Mouse (Mus musculus): Measurements from ENCODE around the gene Tnnt2.

The Tnnt2 gene

DNA sequence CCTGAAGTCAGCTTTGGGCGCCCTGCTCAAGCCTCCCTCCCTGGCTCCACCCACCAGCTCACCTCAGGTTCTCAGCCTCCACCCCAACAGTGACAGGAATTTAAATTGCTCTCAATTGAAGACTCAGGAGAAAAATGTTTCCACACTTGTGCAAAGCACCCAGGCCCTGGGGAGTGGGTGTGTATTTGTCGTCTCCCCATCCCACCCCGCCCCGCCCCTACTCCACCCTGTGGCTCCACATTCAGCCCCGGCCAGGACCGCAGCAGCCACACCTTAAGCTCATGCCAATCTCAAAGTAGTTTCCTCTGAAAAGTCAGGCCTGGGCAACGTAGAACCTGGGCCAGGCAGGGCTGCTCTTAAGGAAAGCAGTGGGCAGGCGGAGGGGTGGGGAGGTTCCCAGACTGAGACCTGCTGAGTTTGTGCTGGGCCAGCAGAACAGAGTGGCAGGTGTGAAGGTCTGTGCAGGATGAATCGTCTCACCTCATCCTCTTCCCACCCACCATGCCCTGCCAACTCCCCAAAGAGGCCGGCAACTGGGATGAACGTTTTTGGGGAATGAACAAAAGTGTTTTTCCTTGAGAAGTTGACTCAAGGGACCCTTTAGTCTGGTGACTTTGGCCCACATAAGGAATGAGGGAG lies 21.1 kb downstream of the Tnnt2 start:
- no peak for DNase-seq

- DNase-seq: no peak
Measured at GRCm38 (mm10) chr1:135858533-135858932, 22.4 kb downstream of the Tnnt2 start.

GRCm38 (mm10) chr1:135861091-135861490 lies 24.9 kb downstream of the Tnnt2 start:
- no peak for DNase-seq

DNA sequence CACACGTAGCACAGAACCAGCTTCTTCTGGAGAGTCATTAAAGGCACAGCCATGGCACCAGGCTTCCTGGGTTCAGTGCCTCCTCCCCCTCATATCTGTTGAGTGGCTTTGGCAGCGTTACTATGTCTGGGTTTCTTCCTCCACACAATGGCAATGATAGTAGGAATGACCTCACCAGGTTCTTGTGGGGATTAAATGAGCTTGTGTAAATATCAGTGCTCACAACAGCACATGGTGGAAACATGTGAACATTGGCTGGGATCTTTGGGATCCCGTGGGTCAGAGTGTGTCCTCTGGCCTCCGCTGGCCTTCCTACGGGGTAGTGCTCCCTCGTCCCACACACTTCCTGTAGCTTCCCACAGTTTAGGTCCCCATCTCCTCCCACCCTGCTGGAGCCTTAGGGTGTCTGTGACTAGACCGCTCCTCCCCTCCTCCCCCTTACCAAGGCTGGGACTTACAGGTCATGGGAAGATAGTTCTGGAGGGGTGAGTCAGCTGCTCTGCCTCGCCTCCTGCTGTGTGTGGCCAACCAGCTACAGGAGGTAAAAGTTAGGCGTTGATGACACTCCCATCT lies 25.9 kb downstream of the Tnnt2 start:
- DNase-seq: peak in 1 of 2 experiments; percentile 10

DNA sequence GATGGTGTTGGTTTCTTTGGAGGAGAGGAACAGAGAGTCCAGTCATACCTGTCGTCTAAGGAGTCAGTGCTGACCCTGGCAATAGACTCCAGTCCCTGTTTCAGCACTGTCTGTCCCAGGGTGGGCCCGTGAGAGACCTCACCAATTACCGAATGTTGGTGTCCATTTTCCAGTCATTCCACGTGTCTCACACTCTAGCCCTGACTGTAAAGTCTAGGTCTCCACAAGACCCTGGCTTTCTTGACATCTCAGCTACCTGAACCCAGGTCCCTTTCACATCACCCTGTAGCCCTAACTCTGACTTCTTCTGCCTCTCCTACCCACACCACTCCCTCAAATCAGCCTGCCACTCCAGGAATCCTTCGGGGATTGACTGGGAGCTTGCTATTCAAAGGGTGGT lies 26.4 kb downstream of the Tnnt2 start:
- no peak for DNase-seq

DNA sequence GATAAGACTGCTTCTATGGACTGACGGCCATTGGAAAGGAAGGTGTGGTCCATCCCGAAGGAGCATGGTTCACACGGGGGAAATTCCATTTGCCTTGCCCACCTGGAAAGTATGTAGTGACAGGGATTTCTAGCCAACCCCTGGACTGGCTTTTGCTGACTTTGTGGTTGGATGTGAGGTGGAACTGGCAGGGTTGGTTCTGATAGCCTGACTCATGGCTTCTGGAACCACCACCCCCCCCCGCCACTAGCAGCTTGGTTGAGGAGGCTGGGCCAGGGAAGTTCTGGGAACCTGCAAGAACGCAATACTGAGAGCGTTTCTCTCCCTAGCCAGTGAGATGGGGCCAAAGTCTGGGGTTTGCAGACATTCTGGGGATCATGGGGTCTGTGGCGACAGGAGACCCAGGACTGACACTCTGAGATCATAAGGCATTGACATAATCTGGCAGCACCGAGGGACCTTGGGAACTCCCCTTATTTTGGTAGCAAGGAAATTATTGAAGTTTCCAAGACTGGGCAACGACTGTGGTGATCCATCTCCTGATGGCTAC lies 27.7 kb downstream of the Tnnt2 start:
- no peak for DNase-seq

DNA sequence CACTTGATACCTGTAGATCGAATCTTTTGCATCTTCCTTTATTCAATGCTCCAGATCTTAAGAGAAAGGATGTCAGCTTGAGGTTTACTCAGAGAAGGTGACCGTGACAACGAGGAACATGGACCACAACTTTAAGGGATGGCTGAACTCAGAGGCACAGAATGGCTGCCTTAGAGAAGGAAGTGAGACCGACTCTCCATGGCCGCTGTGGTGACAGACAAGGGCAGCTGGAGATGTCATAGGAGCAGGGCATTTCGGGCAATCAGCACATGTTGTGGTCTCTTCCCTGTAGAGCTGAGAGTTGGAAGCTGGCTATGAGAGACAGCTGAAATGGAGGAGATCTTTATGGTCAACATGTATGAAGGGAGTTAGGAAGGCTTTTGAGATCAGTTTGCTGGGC lies 28.7 kb downstream of the Tnnt2 start:
- DNase-seq: no peak

GRCm38 (mm10) chr1:135865518-135866194 lies 29.5 kb downstream of the Tnnt2 start:
- DNase-seq: peak; percentile 43 to 78

DNA sequence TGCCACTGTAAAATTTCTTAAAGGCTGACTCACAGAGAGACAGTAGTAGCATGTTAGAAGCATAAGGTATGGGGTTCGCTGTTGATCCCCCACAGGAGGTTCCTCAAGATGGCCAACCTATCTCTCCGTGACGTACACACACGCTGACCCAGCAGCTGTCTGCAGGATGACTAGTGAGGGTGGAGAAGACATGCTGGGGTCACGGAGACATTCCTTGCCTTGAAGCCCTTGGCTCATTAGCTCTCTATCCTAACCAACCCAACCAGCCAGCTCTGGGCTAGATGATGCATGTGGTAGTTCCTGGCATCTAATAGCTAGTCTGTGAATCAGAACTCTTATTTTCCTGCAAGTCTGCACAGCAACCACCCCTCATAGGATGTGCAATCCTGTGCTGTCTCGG lies 32.4 kb downstream of the Tnnt2 start:
- DNase-seq: no peak

- no peak for DNase-seq
Measured at GRCm38 (mm10) chr1:135872991-135873390, 36.8 kb downstream of the Tnnt2 start.

- no peak for DNase-seq
Measured at GRCm38 (mm10) chr1:135877248-135877647, 41.1 kb downstream of the Tnnt2 start.

DNA sequence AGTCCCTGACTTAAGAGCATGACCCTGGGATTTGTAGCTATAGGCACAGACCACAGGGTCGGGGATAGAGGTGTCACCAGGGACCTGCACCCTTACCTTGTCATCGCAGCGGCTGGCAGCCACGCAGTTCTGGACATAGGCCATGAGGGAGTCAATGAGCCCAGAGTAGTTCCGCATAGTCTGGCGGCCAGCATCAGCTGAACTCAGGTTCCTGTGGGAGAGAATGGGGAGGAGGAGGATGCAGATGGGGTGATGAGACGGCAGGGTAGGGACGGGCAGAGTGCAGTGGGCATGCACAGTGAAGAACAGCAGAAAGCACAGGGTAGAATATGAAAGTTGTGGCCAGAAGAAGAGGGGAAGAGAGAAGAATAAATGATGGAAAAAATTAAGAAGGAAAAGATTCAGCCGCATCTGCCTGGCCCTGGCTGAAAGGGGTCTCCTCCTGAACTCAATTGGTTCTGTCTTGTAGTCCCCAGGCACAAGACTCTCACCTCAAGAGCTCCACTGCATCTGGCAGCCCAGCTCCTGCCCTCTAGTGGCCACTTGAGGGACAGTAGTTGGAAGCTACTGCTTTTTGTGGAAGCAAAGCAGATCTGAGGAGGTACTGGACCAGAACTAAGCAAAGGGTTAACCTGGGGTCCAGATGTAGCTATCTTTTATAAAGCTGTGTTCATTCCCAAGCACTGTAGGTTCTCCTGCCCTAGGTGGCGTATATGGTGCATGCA lies 46.4 kb downstream of the Tnnt2 start:
- peak; percentile 35 to 65 for DNase-seq

DNA sequence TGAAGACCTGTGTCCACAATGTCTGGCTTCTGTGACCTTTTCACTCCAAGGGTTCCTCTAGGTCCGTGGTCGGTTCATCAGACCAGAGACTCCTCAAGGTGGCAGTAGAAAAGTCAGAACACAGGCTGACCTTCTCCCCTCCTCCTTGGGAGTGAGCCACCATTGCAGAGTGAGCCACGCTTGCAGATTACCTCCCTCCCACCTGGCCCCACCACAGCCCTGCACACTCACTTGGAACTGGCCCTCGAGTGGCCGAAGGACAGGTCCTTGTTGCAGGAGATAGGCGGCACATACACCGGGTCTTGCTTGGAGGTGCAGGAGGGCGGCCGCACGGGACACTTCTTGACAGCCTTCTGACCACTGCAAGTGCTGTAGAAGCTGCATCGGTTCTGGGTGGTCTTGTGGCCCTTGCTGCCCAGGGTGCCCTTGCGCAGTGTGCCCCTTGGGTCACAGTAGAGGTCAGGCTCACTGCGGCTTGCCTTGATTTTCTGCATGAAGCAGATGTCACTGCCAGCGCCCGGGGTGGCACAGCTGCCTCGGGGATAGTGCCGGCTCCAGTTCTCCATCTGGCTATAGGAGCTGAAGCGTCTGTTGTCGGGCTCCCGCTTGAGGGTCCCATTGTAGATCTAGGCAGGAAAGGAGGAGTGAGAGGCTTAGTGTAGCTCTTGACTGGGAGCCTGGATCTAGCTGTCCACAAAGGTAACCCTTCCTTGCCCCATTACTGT lies 53.5 kb downstream of the Tnnt2 start:
- DNase-seq: no peak

DNA sequence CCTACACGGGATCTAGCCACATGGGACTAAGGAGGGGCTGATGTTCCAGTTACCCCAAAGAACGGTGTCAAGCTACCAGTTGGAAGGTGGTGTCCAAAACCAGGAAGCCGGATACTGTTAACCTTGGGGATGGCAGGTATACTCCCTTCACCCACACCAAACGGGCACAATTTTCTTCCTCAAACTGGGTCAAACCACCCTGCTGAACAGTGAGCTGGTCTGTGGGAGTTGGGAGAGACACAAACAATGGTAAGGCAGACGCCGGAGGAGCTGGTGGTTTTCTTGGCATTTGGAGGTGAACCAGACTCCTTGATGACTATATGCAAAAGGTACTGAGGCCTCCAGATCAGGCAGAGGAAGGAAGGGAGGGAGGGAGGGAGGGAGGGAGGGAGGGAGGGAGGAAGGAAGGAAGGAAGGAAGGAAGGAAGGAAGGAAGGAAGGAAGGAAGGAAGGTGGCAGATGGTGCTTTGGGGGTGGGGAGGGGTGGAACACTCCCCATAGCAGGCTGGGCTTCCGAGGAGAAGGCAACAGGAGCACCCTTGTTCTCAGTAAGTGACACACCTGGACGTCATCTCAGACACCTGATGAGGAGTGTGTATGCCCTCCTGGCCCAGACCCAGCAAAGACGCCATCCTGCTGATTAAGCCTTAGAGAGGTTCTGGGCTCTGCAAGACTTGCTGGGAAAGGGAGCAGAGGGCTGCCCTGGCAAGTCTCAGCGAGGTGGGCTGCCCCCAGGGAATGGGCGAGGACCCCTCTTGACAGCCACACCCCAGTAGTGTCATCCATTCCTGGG lies 55.5 kb downstream of the Tnnt2 start:
- DNase-seq: no peak

DNA sequence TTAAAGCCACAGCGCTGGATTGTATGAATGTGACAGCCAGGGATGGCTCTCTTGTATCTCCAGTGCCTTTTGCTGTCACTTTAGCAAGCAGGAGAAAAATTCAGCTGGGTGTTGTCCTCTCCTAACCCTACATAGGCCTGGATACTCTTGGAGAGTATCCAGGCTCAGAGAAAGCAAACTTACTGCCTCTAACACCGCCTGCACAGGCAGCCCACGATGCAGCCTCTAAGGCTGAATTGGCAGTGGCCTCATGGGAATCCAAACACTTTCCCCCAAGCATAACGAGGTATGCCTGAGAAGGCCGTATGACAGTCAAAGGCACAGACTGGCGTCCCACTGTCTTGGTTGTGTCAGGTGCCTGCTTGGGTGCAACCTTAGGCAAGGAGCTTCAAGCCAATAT lies 56.1 kb downstream of the Tnnt2 start:
- DNase-seq: no peak

DNA sequence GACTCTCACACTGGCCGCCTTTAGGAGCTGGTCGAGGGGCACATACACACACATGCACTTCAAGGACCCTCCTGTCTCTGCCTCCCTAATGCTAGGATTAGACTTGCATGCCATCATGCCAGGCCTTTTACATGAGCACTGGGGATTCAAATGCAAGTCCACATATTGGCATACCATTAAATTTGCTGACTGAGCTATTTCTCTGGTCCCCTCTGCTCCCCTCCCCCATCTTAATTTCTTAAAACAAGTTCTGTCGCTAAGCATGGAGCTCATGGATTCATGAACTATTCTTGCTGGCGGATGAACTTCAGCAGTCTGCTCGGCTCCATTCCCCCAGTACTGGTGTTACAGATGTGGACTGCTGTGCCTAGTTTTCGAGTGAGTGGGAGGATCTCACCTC lies 56.6 kb downstream of the Tnnt2 start:
- DNase-seq: no peak

GRCm38 (mm10) chr1:135893377-135893776 lies 57.2 kb downstream of the Tnnt2 start:
- no peak for DNase-seq

GRCm38 (mm10) chr1:135895367-135895766 lies 59.2 kb downstream of the Tnnt2 start:
- DNase-seq: no peak

- DNase-seq: no peak
Measured at GRCm38 (mm10) chr1:135899295-135899694, 63.1 kb downstream of the Tnnt2 start.

GRCm38 (mm10) chr1:135899991-135900515 lies 63.9 kb downstream of the Tnnt2 start:
- no peak for DNase-seq

Measured in kidney, adult 8-10 months (tissue).